7 mouse cellular contexts compared by ENCODE assay signal in genomic region chr7:110221586-110222481, GRCm38 (mm10). TPM values are rescaled to one million over a fixed set of nuclear protein-coding genes. Genes with fewer than 3 reads are reported as not detected.
DNase-seq lines count a peak whose midpoint lies in the region; ATAC-seq and TF ChIP-seq lines count a peak whose summit lies in the region.

Gene Swap70 (plus strand): TSS chr7:110221711.

- intact Hi-C loops in heart, adult 2 months (cut with DNase I), result loop anchor here (1.0 to 2.0 kb wide), 6 partner anchors 15 to 99 kb away; partner anchors contain the start of gene Wee1

- peak; percentile 91 for DNase-seq in adrenal gland, postnatal 25 days
- peak; percentile 92 for DNase-seq in heart, adult 2 months
- DNase-seq in kidney, adult 8-10 months, result peak; percentile 87 to 91
- peak; percentile 78 to 91 for DNase-seq in spleen, postnatal 10 days (ENCODE audit: low spot score in 2 of 2)

- H3K4me1 ChIP-seq in embryonic facial prominence, embryonic 13.5 days, result peaks cover 12% of the 10 kb centered on the region
- peaks cover 6% of the 10 kb centered on the region for H3K4me1 ChIP-seq in heart, adult 2 months (ENCODE audit: control insufficient read depth, insufficient read depth, low read length)
- peaks cover 14% of the 10 kb centered on the region for H3K4me1 ChIP-seq in limb, embryonic 13.5 days
- no peaks in the 10 kb centered on the region; the same call in 1 of the 2 replicates for H3K4me1 ChIP-seq in midbrain, embryonic 16.5 days (ENCODE audit: control insufficient read depth, insufficient read depth, low read length)

- TF ChIP-seq POLR2A in heart, adult 2 months (IDR thresholded peaks at IDR 0.05; ENCODE audit: insufficient read depth, low read depth, low read length), result peak; percentile 99

- TF ChIP-seq CTCF in heart, adult 2 months (IDR thresholded peaks at IDR 0.05), result peak; percentile 67

- H3K9ac ChIP-seq in embryonic facial prominence, embryonic 13.5 days, result peak within 1 kb of the TSS; percentile 94
- peak within 1 kb of the TSS; percentile 97 for H3K9ac ChIP-seq in heart, adult 2 months (ENCODE audit: low read depth, low read length)
- peak within 1 kb of the TSS; percentile 93 for H3K9ac ChIP-seq in limb, embryonic 13.5 days
- peak within 1 kb of the TSS; percentile 72 for H3K9ac ChIP-seq in midbrain, embryonic 16.5 days (ENCODE audit: low read depth, low read length)

- ATAC-seq in embryonic facial prominence, embryonic 13.5 days (ENCODE audit: insufficient number of reproducible peaks, insufficient read depth, low FRiP score, low TSS enrichment, low read depth), result peak; percentile 96
- ATAC-seq in limb, embryonic 13.5 days (ENCODE audit: low FRiP score, low read depth), result peak; percentile 98
- ATAC-seq in midbrain, embryonic 16.5 days, result peak; percentile 98

- H3K4me2 ChIP-seq in embryonic facial prominence, embryonic 13.5 days, result peak within 1 kb of the TSS; percentile 72
- H3K4me2 ChIP-seq in limb, embryonic 13.5 days (replicated peaks), result peak within 1 kb of the TSS; percentile 71
- peak within 1 kb of the TSS; percentile 90 for H3K4me2 ChIP-seq in midbrain, embryonic 16.5 days (ENCODE audit: low read length)

- no peaks in the 10 kb centered on the region for H3K79me2 ChIP-seq in heart, adult 2 months (replicated peaks; ENCODE audit: control insufficient read depth, insufficient read depth, low read length)

- H3K9me3 ChIP-seq in embryonic facial prominence, embryonic 13.5 days, result no peaks in the 10 kb centered on the region
- no peaks in the 10 kb centered on the region for H3K9me3 ChIP-seq in limb, embryonic 13.5 days
- no peaks in the 10 kb centered on the region for H3K9me3 ChIP-seq in midbrain, embryonic 16.5 days (replicated peaks; ENCODE audit: control insufficient read depth, low read length, poor library complexity, severe bottlenecking)

- peak within 1 kb of the TSS; percentile 85 for H3K4me3 ChIP-seq in embryonic facial prominence, embryonic 13.5 days
- H3K4me3 ChIP-seq in heart, adult 2 months, result peak within 1 kb of the TSS; percentile 99
- H3K4me3 ChIP-seq in limb, embryonic 13.5 days, result peak within 1 kb of the TSS; percentile 86
- peak within 1 kb of the TSS; percentile 79 for H3K4me3 ChIP-seq in midbrain, embryonic 16.5 days (ENCODE audit: low read depth, low read length)

- whole genome bisulfite sequencing in embryonic facial prominence, embryonic 13.5 days, result under 1% methylated on average over 70 of the region's 73 CpGs
- WGBS in heart, adult 2 months, result under 1% methylated on average over 73 of the region's 73 CpGs
- WGBS in limb, embryonic 13.5 days, result under 1% methylated on average over 73 of the region's 73 CpGs
- WGBS in midbrain, embryonic 16.5 days, result 0% methylated on average over 68 of the region's 73 CpGs

- TF ChIP-seq EP300 in heart, adult 2 months (IDR thresholded peaks at IDR 0.05; ENCODE audit: insufficient read depth, low read depth, low read length), result peak; percentile 70; the same call in 1 of the 2 replicates

- H3K36me3 ChIP-seq in embryonic facial prominence, embryonic 13.5 days, result peaks cover 11% of the 10 kb centered on the region
- H3K36me3 ChIP-seq in heart, adult 2 months (ENCODE audit: control insufficient read depth, insufficient read depth, low read length), result peaks cover 8% of the 10 kb centered on the region
- H3K36me3 ChIP-seq in limb, embryonic 13.5 days, result peaks cover 15% of the 10 kb centered on the region
- H3K36me3 ChIP-seq in midbrain, embryonic 16.5 days (ENCODE audit: control insufficient read depth, insufficient read depth, low read length), result no peaks in the 10 kb centered on the region

- H3K27me3 ChIP-seq in embryonic facial prominence, embryonic 13.5 days, result no peaks in the 10 kb centered on the region
- H3K27me3 ChIP-seq in heart, adult 2 months (ENCODE audit: control insufficient read depth, insufficient read depth, low read length), result no peaks in the 10 kb centered on the region
- H3K27me3 ChIP-seq in limb, embryonic 13.5 days, result no peaks in the 10 kb centered on the region
- peaks cover 3% of the 10 kb centered on the region; the same call in 1 of the 2 replicates for H3K27me3 ChIP-seq in midbrain, embryonic 16.5 days (ENCODE audit: control insufficient read depth, insufficient read depth, low read depth, low read length)

- H3K27ac ChIP-seq in embryonic facial prominence, embryonic 13.5 days, result peak within 1 kb of the TSS; percentile 95
- peak within 1 kb of the TSS; percentile 97 for H3K27ac ChIP-seq in heart, adult 2 months
- H3K27ac ChIP-seq in limb, embryonic 13.5 days, result peak within 1 kb of the TSS; percentile 97
- H3K27ac ChIP-seq in midbrain, embryonic 16.5 days (ENCODE audit: low read length), result peak within 1 kb of the TSS; percentile 40

RNA-seq across cellular contexts. Expression of gene Swap70, which starts in this region (rescaled TPM):
- total RNA-seq in adrenal gland, postnatal 25 days (2021), result 16.2 and 26.7 TPM in 2 replicates
- polyA plus RNA-seq in embryonic facial prominence, embryonic 13.5 days (2015; fragmentation: Nextera tagmentation; extraction: Ambion mirVana), result 42.1 and 49.5 TPM in 2 replicates
- total RNA-seq in heart, adult 2 months (2021), result 10 to 100 TPM; 12.1 to 12.7 TPM
- polyA plus RNA-seq in heart, adult 2 months (2012; rRNA removed), result 7.7 and 8.8 TPM in 2 replicates
- 39.5 and 41.5 TPM in 2 replicates for polyA plus RNA-seq in limb, embryonic 13.5 days (2015; fragmentation: Nextera tagmentation; extraction: Ambion mirVana)
- polyA plus RNA-seq in midbrain, embryonic 16.5 days (2015; fragmentation: Nextera tagmentation; extraction: Ambion mirVana), result 8.5 and 9.9 TPM in 2 replicates

Comparison
In these comparisons a context has a peak if more than half of its experiments do, and no peak if none do; other contexts are left out.
1. Peak in every context shown above with its lines: DNase-seq, ATAC-seq, H3K4me3 ChIP-seq and H3K27ac ChIP-seq.
2. H3K27ac ChIP-seq: peak in every context shown above with its lines; median percentile 97 in heart, adult 2 months; 97 in limb, embryonic 13.5 days; 95 in embryonic facial prominence, embryonic 13.5 days; 40 in midbrain, embryonic 16.5 days.